Mouse (Mus musculus) testis, adult 2 months (tissue): ENCODE measurements around the gene Dapk2.

ENCODE experiments used
- CTCF ChIP-seq: fragments of 200-500 bp; IDR thresholded peaks from 2 replicates; pipeline ENCODE4 v1.5.1; 2012; ENCODE audit warnings: low read depth, mild to moderate bottlenecking, inconsistent platforms, low read length, moderate library complexity; ENCODE audit not compliant: control insufficient read depth, insufficient read depth, insufficient replicate concordance
- POLR2A ChIP-seq: fragments of 200-500 bp; IDR thresholded peaks from 2 replicates; pipeline ENCODE4 v1.6.1; 2012; ENCODE audit warnings: low read depth, mild to moderate bottlenecking, inconsistent platforms, low read length, moderate library complexity; ENCODE audit not compliant: control insufficient read depth

GRCm38 (mm10) chr9:66201665-66202064 is 43.6 kb downstream of the Dapk2 start:
- TF ChIP-seq POLR2A (no peak), CTCF (no peak)
